Mouse (Mus musculus) lung, postnatal 25 days (tissue): ENCODE data around the gene Ext2.
A peak's percentile ranks its signal among the peaks of the same experiment; 100 is the strongest.

Experiments used
- DNase-seq: peaks from one replicate; pipeline ENCODE4 v3.0.0; 2022; ENCODE audit warnings: low spot score

Gene Ext2

DNA sequence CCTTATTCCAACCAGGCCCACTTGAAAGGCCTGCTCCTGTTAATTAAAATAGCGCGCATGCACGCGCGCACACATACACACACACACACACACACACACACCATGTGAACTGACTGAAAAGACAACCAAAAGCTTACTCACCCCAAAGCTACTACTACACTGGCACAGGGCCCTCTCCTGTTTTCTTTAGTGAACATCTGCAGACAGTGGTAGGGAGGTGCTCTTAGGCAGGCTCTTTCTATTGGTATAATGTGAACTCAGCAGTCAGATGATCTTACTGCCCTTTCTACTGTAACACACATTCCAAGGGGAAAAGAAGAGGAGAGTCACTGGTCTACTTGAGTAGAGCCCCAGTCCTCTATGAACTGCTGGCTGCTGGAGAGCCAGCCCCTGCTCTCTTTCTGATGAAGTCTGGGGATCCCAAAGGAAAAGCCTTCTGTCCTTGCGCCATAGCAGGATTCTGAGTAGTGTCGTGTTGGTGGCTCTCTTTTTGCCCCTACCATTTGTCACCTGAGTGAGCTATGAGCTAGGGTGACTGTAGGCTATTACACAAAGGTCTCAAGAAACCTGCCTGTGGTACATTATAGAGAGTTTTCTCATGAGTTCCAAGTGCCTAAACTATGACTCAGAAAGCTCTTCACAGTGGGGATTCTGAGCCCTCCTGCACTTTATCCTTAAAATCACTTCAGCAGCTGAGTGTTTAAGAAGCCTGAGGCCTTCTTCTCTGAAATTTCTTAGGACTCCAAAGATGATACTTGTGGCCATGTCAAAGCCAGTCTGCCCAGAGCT, 45.9 kb downstream of the Ext2 start:
- no peak for DNase-seq

DNA sequence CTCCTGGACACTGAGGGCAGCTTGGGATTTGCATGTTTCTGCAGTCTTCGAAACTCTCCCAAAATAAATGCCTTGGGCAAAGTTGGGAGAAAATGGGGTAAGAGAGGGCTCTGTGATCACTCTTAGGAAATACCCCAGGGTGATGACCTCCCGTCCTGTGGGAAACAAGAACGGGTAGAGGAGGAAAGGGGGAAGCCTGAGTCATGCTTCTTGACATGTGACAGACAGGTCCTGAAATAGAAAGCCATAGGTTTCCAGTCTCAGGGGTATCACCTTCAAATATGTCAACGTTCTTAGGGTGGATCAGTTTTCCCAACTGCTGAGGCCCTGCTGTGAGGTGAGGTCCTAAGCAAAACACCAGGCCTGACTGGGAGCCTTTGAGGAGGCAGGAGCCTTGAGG, 46.9 kb downstream of the Ext2 start:
- DNase-seq = no peak

DNA sequence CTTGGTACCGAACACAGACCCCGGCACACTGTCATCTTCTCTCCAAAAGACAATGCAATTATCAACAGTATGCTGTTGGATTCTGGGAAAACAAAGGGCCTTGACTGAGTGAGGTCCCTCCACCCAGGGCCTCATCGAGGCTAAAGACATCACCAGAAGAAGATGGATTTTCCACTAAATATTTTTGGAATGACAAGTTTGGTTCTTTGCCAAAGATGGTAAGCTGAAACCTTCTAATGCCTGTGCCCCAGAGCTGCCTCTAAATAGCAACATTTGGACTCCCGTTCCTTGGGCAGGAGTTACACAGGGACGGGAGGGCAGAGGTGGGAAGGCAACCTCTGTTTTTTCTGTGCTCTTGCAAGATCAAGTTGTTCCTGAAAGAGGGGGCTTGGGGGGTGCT, 47.4 kb downstream of the Ext2 start:
- no peak for DNase-seq

DNA sequence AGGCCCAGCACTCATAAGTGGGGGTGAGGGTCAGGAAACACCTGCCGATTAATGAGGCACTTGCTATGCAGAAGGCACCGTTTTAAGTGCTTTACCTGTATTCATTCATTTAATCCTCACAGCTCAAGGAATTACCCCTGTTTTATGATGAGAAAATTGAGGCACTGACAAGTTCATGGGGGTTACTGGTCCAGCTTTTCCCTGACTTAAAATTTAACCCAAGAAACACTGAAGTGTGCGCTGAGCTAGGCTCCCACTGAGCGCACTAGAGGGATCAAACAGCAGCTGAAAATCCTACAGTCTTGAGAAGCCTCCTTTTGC, 49.6 kb downstream of the Ext2 start:
- DNase-seq = no peak

DNA sequence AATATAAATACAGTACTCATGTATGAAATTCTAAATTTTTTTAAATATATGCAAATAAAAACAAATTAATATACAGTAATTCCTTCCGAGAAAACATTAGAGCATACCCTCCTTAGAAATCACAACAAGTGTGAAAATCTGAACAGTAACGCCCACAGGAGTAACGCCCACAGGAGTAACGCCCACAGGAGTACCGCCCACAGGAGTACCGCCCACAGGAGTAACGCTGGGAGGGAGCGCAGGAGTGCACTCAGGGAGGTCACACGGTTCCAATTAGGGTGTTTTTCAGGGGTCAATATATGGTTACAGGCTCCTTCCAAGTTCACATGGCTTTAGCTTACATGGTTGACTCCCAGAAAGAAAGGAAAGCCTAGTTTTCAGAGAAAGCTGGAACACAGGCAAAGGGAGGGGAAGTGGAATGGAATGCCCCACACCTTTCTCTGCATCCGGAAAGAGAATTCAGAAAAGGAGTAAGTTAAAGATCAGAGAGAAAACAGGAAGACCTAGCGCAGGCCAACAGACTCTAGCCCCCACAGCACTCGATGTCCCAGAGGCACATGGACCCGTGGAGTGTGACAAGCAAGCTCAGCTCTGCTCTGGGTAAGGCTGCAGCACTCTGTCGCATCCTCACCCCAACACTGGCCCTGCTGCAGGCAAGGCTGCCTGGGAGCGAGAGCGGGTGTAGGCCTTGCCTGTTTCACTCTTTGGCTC, 50.2 kb downstream of the Ext2 start:
- DNase-seq = no peak

DNA sequence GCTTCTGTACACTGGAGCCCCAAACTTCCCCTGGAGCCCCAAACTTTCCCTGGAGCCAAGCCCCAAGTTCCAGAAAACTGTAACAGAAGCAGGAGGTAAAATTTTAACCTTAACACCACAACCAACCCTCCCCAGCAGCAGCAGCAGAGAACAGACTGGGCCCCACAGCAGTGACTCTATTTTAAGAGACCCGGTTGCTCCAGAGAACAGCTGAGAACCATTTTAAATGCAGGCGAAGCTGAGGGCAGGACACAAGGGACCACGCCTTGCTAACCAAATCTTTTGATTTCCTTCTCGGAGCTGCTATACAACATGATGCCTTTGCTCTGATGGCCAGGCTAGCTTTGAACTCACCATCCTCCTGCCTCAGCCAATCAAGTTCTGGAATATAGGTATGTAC, 51.5 kb downstream of the Ext2 start:
- DNase-seq = no peak

DNA sequence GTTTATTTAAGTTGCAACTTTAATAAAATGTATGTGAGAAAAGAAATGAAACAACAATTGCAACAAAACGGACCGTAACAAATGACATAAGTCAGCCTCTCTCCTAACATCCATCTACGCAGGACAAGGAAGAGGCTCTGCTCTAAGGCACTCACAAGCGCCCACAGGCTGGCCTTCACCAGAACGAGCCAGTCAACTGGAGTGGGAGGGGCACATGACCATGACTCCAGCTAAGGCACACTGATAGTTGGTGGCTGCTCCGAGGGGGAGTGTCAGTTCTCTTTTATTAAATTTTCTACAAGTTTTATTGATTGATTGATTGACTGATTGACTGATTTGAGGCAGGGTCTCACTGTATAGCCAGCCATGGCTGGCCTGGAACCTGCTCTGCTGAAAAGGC, 52.5 kb downstream of the Ext2 start:
- DNase-seq = no peak

DNA sequence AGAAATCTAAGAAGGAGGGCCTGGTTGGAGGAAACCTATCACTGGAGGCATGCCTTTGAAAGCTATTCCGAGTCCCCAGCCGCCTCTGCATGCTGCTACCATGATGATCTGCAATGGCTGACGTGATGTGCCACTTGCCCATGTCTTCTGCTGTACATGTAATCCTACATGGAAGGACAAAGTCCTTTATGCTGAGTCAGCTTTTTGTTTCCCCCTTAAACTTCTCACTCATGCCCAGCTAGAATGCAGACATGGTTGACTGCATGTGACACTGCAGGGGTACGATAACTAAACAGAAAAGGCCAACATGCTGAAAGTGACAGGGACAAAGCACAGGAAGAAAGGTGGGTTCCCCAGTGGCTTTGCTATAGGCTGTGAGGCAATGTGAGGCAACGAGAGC, 56.6 kb downstream of the Ext2 start:
- DNase-seq = no peak

DNA sequence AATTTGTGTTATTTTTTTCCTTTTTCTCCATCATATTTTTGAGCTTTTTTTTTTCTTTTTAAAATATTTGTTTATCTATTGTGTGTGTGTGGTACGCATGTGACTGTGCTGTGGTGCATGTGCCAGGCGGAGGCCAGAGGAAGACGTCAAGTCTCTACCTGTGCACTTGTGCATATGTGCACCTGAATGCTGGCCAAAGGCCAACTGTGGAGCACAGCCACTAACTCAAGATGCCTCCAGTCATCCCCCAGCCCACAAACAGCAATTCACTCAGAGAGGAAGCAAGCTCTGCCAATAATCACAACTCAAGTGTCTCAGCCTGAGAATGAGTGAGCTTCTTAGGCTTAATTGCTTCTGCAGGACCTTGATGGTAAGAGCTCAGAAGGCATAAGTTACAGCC, 58.2 kb downstream of the Ext2 start:
- DNase-seq = peak; percentile 19

DNA sequence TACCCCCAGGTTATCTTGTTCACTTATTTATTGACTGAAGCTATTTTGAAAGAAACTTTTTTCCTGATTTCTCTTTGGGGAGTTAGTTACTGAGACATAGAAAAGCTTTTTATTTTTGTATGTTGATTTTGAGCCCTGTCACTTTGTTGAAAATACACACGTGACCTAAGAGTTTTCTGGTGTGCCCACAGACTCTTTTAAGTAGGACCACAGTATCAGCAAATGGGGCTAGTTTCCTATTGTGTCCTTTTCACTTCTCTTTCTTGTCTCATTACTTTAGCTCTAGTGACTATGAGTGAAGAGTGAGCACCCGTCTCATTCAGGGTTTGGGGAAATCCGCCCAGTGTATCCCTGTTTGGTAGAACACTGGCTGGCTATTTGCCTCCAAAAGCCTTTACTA, 62.0 kb downstream of the Ext2 start:
- DNase-seq = no peak

DNA sequence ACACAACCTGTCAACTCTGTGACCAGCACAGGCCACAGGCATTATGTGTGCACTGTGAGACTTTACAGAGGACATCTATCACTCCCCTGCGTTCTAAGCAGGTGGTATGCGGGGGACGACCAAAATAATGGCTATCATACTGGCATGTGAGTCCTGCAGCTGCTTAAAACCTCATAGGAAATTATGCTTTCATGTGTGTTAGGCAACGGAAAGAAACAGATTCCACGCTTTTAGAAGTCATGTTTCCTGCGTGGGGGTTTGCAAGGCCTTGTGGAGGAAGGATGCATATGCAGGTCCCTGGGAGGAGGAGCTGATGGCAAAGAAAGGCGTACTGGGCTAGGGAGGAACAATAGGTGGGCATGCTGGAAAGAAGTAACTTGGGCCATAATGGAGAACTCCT, 63.2 kb downstream of the Ext2 start:
- no peak for DNase-seq

DNA sequence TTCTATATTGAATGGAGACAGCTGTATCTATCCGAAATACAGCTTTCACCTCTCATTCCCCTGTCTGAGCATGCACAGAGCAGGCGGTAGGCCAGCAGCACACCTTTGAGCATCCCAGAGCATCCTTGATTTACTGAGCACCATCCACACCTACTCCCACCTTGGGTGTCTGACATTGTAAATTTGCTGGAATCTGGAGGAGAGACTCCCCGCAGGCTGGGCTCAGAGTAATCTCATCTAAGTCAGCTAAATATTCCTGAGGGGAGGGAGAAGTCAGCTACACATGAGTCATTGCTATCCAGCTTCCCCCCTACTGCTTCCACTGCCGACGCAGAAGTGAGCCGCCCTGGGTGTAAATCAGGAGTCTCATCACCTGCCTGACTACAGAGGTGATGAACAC, 64.1 kb downstream of the Ext2 start:
- DNase-seq = no peak

DNA sequence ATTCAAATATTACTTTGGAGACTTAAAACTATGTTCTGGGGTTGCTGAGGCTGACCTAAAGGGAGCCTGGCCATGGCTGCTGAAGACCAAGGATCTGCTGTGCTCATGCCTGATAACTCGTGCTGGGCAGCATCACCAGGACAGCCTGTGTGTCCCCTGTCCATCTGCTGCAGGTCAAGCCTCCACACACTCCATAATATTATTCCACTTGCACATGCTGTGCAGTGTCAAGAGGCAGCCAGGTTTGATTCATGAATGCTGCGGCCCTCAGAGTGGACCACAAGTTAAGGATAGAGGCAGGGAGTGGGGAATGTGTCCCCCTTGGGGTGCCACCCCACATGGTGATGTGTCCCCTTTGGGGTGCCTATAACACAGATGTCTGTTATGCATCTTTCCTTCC, 68.0 kb downstream of the Ext2 start:
- no peak for DNase-seq

DNA sequence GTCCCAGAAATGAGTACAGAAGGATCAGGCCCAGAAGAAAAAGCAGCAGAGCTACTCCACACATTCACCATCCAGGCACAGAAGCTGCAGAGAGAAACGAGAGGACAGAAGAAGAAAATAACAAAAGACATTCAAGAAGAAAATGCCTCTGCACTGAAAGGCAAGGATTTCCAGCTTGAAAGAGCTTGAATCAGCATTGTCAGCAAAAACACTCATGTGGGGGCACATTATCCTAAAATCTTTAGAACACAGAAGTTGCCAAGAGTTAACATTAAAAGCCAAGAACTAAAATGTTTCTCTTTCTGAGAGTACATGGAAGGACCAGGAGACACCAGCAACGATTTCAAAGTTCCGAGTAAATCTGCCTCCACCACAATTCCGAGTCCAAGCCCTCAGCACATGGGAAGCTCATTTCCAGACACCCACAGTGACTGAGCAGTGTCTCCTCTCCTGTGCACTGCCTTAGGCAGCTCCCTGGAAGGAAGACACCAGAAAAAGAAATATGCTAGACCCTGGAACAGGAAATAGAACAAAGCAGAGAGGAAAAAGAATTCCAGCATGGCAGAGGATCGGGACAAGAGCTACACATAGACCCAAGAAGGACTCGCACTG, 69.1 kb downstream of the Ext2 start:
- no peak for DNase-seq

DNA sequence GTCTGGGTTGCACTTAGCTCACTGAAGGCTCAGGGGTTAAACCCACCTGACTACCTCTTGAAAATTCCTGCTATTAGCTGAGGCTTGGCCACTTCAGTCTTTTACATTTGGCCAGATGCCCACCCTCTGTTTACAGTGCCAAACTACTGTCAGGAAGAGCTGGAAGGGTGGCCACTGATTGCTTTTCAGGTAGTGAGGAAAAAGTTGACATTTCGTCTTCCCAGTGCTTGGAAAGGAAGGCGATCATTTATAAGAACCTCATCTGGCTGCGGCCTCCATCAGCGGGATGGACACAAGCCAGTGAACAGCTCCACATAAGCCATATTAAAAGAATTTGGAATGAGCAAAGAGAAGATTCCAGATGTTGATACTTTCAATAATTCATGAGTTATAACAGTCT, 72.7 kb downstream of the Ext2 start:
- DNase-seq = no peak

DNA sequence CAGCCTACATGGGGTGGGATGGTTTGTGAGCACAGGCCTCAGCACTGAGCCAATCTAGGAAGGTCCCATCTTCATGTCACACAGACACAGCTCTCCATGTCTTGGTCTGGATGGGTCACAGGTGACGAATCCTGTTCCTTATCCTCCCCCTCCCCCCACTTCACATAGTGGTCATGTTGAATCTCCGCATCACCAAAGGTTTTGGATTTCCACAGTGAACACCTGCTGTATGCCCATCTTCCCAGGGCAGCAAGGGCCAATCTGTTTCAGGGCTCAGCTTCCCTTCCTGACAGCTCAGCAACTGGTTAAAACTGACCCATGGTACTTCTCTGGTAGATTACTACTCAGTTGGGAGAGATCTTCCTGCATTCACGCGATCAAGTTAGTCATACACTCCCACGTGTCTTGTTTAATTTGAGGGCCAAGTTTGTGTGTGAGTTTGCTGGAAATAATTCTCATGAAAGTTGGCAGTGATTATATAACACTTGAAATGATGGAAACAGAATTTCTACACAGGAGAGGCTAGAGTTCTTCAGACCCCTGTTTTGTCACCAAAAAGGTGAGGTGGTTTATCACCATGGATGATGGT, 74.7 kb downstream of the Ext2 start:
- no peak for DNase-seq

DNA sequence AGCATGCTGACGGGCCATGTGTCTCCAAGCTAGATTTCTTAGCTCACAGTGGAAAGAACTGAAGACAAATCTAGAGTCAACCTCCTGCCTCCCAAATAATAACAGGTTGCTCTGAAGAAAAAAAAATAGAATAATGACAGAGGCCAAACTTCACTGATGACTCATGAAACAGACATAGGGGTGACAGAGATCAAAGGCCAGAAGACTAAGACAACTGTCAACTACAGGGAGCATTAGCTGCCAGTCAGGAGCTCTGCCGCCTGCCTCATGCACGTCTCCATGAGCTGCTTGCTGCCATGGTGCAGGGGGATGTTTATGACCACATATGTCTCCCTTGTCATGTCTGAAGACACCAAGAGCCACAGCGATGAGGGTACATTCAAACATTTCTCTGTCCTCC, 75.7 kb downstream of the Ext2 start:
- no peak for DNase-seq

DNA sequence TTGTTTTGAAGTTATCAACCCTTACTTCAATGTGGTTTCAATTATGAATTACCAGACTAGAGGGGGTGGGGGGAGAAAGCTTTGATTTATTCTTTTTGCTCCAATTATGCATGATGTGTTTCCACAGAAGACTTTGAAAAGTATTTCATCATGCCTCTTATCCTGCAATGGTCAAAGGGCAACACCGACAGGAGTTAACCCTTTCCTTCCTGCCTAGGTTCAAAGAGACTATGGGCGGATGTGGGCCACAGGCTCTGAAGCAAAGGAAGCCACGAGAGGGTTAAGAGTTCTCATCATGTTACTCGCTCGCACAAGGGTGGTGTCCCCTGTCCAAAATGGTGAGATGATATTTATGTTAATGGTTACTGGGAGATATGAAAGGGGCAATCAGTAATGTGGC, 76.2 kb downstream of the Ext2 start:
- DNase-seq = no peak

DNA sequence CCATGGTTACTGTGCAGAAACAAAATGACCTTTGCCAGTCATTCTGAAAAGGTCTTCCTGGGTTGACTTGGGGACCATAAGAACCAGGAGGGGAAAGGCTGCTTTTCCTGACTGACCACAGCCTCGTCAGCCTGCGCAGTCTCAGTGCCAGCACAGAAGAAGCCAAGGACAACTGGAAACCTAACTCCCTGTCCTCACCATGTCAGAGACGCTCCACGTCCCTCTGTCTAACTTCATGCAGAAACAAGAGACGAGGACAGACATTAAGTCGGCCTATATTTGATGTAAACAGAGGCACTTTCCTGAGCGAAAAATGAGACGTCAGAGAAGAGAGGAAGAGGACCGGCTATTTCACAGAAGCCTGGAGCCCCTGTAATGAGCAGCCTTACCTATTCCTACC, 76.6 kb downstream of the Ext2 start:
- DNase-seq = no peak

DNA sequence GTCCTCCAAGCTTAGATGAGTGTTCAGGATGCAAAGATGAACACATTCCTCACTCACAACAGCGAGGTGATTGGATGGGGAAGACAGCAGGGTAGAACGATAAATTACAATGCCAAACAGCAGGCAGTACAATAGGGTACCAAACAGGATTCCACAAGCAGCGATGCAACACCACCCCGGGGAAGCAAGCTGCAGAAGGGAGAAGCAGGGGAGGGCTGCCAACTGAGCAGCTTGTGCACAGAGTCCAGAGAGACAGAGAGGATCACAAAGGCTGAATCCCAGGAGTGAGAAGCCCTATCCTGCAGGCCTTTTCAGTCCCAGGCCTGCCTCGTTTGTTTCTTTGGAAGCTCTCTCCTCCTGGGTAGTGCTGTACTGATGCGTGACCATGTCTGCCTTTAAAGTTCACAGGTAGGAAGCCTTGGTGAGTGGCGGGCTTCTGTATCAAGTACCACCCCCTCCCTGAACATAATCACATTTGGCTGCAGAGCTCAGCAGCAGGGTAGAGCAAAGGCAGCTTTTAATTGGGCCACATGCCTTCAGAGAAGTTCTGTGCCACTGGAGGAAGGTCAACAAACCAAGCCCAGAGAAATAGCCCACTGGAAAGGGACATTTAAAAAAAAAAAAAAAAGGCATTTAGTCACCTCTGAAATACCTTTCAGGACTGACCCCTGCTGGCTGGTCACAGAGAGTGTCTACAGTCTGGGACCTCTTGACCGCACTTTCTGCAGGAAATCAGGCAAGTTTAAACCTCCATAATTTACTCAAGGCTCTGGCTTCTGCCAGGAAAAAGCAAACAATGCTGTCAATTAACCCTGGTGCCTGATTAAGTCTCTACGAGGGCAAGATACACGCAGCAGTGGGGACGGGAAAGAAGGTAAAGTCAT, 77.8 kb downstream of the Ext2 start:
- DNase-seq = no peak

DNA sequence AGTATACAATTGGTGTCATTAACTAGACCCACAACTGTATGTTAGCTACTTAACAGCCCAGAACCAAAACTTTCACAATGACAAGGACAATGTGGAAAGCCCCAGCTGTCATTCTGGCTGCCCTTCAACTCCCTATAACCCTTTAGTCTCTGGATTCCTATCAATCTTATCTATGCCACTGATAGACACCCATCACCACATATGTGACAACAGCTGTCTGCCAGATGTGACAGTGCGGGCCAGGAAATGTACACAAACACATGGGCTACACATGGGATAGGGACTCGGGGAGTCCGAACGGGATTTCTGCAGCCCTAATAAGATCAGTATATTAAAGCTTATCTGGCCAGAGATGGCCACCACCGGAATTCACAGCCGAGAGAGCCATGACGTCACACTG, 80.7 kb downstream of the Ext2 start:
- DNase-seq = no peak

DNA sequence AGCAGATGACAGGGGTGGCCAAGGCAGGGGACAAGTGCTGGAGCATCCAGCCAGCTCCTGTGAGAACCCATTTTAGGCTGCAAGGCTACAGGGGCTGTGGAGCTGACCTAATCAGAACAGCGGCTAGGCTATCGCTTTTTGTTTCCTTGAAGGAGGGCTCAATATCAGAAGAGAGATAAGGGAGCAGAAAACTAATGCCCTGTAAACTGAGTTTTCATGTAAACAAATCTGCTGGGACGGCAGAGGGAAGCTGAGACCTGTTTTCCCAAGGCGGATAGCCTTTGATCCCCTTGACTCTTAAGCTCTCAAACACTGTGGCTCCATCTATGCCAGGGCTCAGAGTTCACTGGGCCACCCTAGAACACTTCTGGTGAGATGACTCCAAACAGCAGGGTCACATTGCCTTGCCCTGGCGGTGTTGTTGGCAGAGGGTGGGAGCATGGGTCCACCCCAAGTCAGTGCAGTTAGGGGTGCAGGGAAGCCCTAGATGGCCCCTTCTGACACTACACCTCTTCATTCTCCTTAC, 83.3 kb downstream of the Ext2 start:
- no peak for DNase-seq
